Comparison of ENCODE assay signal across 28 mouse cellular contexts in genomic region chr12:37274658-37275019, GRCm38 (mm10). TPM values are rescaled to one million over a fixed set of nuclear protein-coding genes. Genes with fewer than 3 reads are reported as not detected.
DNase-seq lines count a peak whose midpoint lies in the region; ATAC-seq and TF ChIP-seq lines count a peak whose summit lies in the region.
"Had no signal": no experiment of that assay in that cellular context is flagged by ENCODE, and none has a peak within 500 bp of the region (broad histone marks: within the 10 kb centered on the region; RNA-seq: fewer than 3 reads in every experiment).

No protein-coding gene starts in this region.

- no peak overlapping the region for H3K27ac ChIP-seq in midbrain, embryonic 14.5 days (replicated peaks; ENCODE audit: low read depth, low read length)
- no peak overlapping the region for H3K27ac ChIP-seq in midbrain, postnatal 0 days (ENCODE audit: low read depth, low read length)
- H3K27ac ChIP-seq in midbrain, embryonic 16.5 days (ENCODE audit: low read length) = no peak overlapping the region
- H3K27ac ChIP-seq in midbrain, embryonic 11.5 days (ENCODE audit: low read depth, low read length) = no peak overlapping the region
- H3K27ac ChIP-seq in hindbrain, embryonic 11.5 days (ENCODE audit: low read depth, low read length) = no peak overlapping the region
- H3K27ac ChIP-seq: embryonic facial prominence, embryonic 13.5 days; embryonic facial prominence, embryonic 15.5 days; forebrain, embryonic 10.5 days; forebrain, embryonic 12.5 days had no signal

- H3K27me3 ChIP-seq in midbrain, embryonic 14.5 days (ENCODE audit: control insufficient read depth, insufficient read depth, low read length) = no peaks in the 10 kb centered on the region
- no peaks in the 10 kb centered on the region for H3K27me3 ChIP-seq in midbrain, postnatal 0 days (ENCODE audit: insufficient read depth, low read length)
- H3K27me3 ChIP-seq in midbrain, embryonic 16.5 days (ENCODE audit: control insufficient read depth, insufficient read depth, low read depth, low read length) = no peaks in the 10 kb centered on the region
- H3K27me3 ChIP-seq in midbrain, embryonic 11.5 days (ENCODE audit: control insufficient read depth, insufficient read depth, low read length) = no peaks in the 10 kb centered on the region
- H3K27me3 ChIP-seq in hindbrain, embryonic 11.5 days (ENCODE audit: control insufficient read depth, insufficient read depth, low read length) = no peaks in the 10 kb centered on the region
- H3K27me3 ChIP-seq: CH12.LX; embryonic facial prominence, embryonic 13.5 days; embryonic facial prominence, embryonic 15.5 days; forebrain, embryonic 12.5 days had no signal

- no peak overlapping the region for H3K4me3 ChIP-seq in midbrain, embryonic 14.5 days (replicated peaks; ENCODE audit: low read depth, low read length)
- no peak overlapping the region for H3K4me3 ChIP-seq in midbrain, postnatal 0 days (ENCODE audit: low read depth, low read length)
- H3K4me3 ChIP-seq in midbrain, embryonic 16.5 days (ENCODE audit: low read depth, low read length) = no peak overlapping the region
- no peak overlapping the region for H3K4me3 ChIP-seq in midbrain, embryonic 11.5 days (ENCODE audit: low read depth, low read length)
- H3K4me3 ChIP-seq in hindbrain, embryonic 11.5 days (ENCODE audit: low read depth, low read length) = no peak overlapping the region
- H3K4me3 ChIP-seq: embryonic facial prominence, embryonic 13.5 days; embryonic facial prominence, embryonic 15.5 days; erythroblast, embryonic 14.5 days; forebrain, embryonic 10.5 days; forebrain, embryonic 12.5 days had no signal

- WGBS in midbrain, embryonic 14.5 days = 56% methylated on average over 2 of the region's 2 CpGs
- 46% methylated on average over 2 of the region's 2 CpGs for WGBS in midbrain, postnatal 0 days
- WGBS in midbrain, embryonic 16.5 days = 51% methylated on average over 2 of the region's 2 CpGs
- WGBS in midbrain, embryonic 11.5 days = 62% methylated on average over 2 of the region's 2 CpGs
- WGBS in hindbrain, embryonic 11.5 days = 42% methylated on average over 2 of the region's 2 CpGs

- H3K9ac ChIP-seq in midbrain, embryonic 14.5 days (replicated peaks; ENCODE audit: low read length) = no peak overlapping the region
- no peak overlapping the region for H3K9ac ChIP-seq in midbrain, postnatal 0 days (replicated peaks; ENCODE audit: low read length, poor library complexity, severe bottlenecking)
- H3K9ac ChIP-seq in midbrain, embryonic 16.5 days (ENCODE audit: low read depth, low read length) = no peak overlapping the region
- no peak overlapping the region for H3K9ac ChIP-seq in midbrain, embryonic 11.5 days (ENCODE audit: low read length)
- H3K9ac ChIP-seq in hindbrain, embryonic 11.5 days (ENCODE audit: low read depth, low read length) = no peak overlapping the region
- H3K9ac ChIP-seq: embryonic facial prominence, embryonic 13.5 days; embryonic facial prominence, embryonic 15.5 days; forebrain, embryonic 12.5 days had no signal

- H3K36me3 ChIP-seq in midbrain, embryonic 14.5 days (ENCODE audit: control insufficient read depth, insufficient read depth, low read length) = no peaks in the 10 kb centered on the region
- no peaks in the 10 kb centered on the region for H3K36me3 ChIP-seq in midbrain, postnatal 0 days (ENCODE audit: insufficient read depth, low read length)
- H3K36me3 ChIP-seq in midbrain, embryonic 16.5 days (ENCODE audit: control insufficient read depth, insufficient read depth, low read length) = no peaks in the 10 kb centered on the region
- no peaks in the 10 kb centered on the region for H3K36me3 ChIP-seq in midbrain, embryonic 11.5 days (ENCODE audit: control insufficient read depth, insufficient read depth, low read length)
- H3K36me3 ChIP-seq in hindbrain, embryonic 11.5 days (ENCODE audit: control insufficient read depth, insufficient read depth, low read length) = no peaks in the 10 kb centered on the region
- H3K36me3 ChIP-seq: embryonic facial prominence, embryonic 13.5 days; embryonic facial prominence, embryonic 15.5 days; forebrain, embryonic 10.5 days; forebrain, embryonic 12.5 days had no signal

- ATAC-seq in midbrain, embryonic 14.5 days (ENCODE audit: low FRiP score, low TSS enrichment) = no peak
- ATAC-seq in midbrain, postnatal 0 days (ENCODE audit: low FRiP score) = no peak
- peak; percentile 32; the same call in 1 of the 2 replicates for ATAC-seq in midbrain, embryonic 16.5 days
- no peak for ATAC-seq in midbrain, embryonic 11.5 days (ENCODE audit: low FRiP score)
- ATAC-seq in hindbrain, embryonic 11.5 days (ENCODE audit: low FRiP score) = no peak
- ATAC-seq: activated CD4-positive, CD25-positive, alpha-beta regulatory T cell, adult 4 months; CD4-positive, CD25-positive, alpha-beta regulatory T cell, adult 4 months; forebrain, embryonic 14.5 days; forebrain, embryonic 16.5 days had no signal

- no peak overlapping the region for H3K4me2 ChIP-seq in midbrain, embryonic 14.5 days (ENCODE audit: low read length)
- no peak overlapping the region for H3K4me2 ChIP-seq in midbrain, postnatal 0 days (ENCODE audit: low read depth, low read length, poor library complexity, severe bottlenecking)
- no peak overlapping the region for H3K4me2 ChIP-seq in midbrain, embryonic 16.5 days (ENCODE audit: low read length)
- no peak overlapping the region for H3K4me2 ChIP-seq in midbrain, embryonic 11.5 days
- H3K4me2 ChIP-seq in hindbrain, embryonic 11.5 days (replicated peaks; ENCODE audit: low read depth, low read length) = no peak overlapping the region
- H3K4me2 ChIP-seq: embryonic facial prominence, embryonic 13.5 days; embryonic facial prominence, embryonic 15.5 days; forebrain, embryonic 12.5 days had no signal

- no peaks in the 10 kb centered on the region for H3K9me3 ChIP-seq in midbrain, embryonic 14.5 days (ENCODE audit: control insufficient read depth, low read length)
- H3K9me3 ChIP-seq in midbrain, postnatal 0 days (ENCODE audit: low read length) = no peaks in the 10 kb centered on the region
- H3K9me3 ChIP-seq in midbrain, embryonic 16.5 days (replicated peaks; ENCODE audit: control insufficient read depth, low read length, poor library complexity, severe bottlenecking) = no peaks in the 10 kb centered on the region
- H3K9me3 ChIP-seq in midbrain, embryonic 11.5 days (ENCODE audit: control insufficient read depth, low read length) = no peaks in the 10 kb centered on the region
- H3K9me3 ChIP-seq in hindbrain, embryonic 11.5 days (ENCODE audit: control insufficient read depth, low read length) = no peaks in the 10 kb centered on the region
- H3K9me3 ChIP-seq: embryonic facial prominence, embryonic 13.5 days; embryonic facial prominence, embryonic 15.5 days; forebrain, embryonic 10.5 days; forebrain, embryonic 12.5 days had no signal

- DNase-seq in midbrain, embryonic 14.5 days = peak; percentile 29
- DNase-seq in midbrain, postnatal 0 days (ENCODE audit: low spot score) = no peak
- no peak for DNase-seq in midbrain, embryonic 11.5 days (ENCODE audit: low spot score, missing footprints)
- DNase-seq in brain, embryonic 14.5 days (ENCODE audit: low read depth) = peak; percentile 18
- DNase-seq in hindbrain, embryonic 11.5 days (ENCODE audit: low spot score) = no peak
- DNase-seq: adrenal gland, adult 8-10 months; adrenal gland, postnatal 14 days; adrenal gland, postnatal 36 days; B cell, adult 2 months; cerebellum, adult 11 months; cerebellum, adult 18-20 months; cerebellum, adult 8-10 months; cerebellum, adult 9-11 months; cerebellum, postnatal 14 days; cerebellum, postnatal 36 days; embryo, embryonic 11 days had no signal

- no peak for TF ChIP-seq POLR2A in brain, embryonic 14.5 days (IDR thresholded peaks at IDR 0.05; ENCODE audit: borderline replicate concordance, extremely low read depth, insufficient read depth, insufficient read length, poor library complexity, severe bottlenecking)

- TF ChIP-seq CTCF in midbrain, postnatal 0 days (IDR thresholded peaks at IDR 0.05) = no peak
- no peak for TF ChIP-seq CTCF in brain, embryonic 14.5 days (IDR thresholded peaks at IDR 0.05; ENCODE audit: borderline replicate concordance, extremely low read depth, insufficient read depth, insufficient read length)

- H3K4me1 ChIP-seq in midbrain, embryonic 14.5 days (ENCODE audit: control insufficient read depth, insufficient read depth, low read length) = no peaks in the 10 kb centered on the region
- H3K4me1 ChIP-seq in midbrain, postnatal 0 days (ENCODE audit: insufficient read depth, low read length) = no peaks in the 10 kb centered on the region
- H3K4me1 ChIP-seq in midbrain, embryonic 16.5 days (ENCODE audit: control insufficient read depth, insufficient read depth, low read length) = no peaks in the 10 kb centered on the region
- H3K4me1 ChIP-seq in midbrain, embryonic 11.5 days (ENCODE audit: control insufficient read depth, insufficient read depth, low read length) = no peaks in the 10 kb centered on the region
- H3K4me1 ChIP-seq in hindbrain, embryonic 11.5 days (replicated peaks; ENCODE audit: control insufficient read depth, insufficient read depth, low read length) = no peaks in the 10 kb centered on the region
- H3K4me1 ChIP-seq: embryonic facial prominence, embryonic 13.5 days; embryonic facial prominence, embryonic 15.5 days; forebrain, embryonic 12.5 days had no signal

RNA-seq across cellular contexts. Expression of gene Agmo, which starts 33.2 kb away (rescaled TPM):
- polyA plus RNA-seq in midbrain, embryonic 14.5 days (2014; fragmentation: Nextera tagmentation; extraction: Ambion mirVana) = 0.47 and 0.63 TPM in 2 replicates
- total RNA-seq in midbrain, postnatal 0 days (2014; rRNA removed) = 2.0 and 2.5 TPM in 2 replicates
- polyA plus RNA-seq in midbrain, postnatal 0 days (2015; fragmentation: Nextera tagmentation; extraction: Ambion mirVana) = 2.1 and 2.2 TPM in 2 replicates
- 0.63 and 0.79 TPM in 2 replicates for polyA plus RNA-seq in midbrain, embryonic 16.5 days (2015; fragmentation: Nextera tagmentation; extraction: Ambion mirVana)
- 0.36 and 0.77 TPM in 2 replicates for polyA plus RNA-seq in midbrain, embryonic 11.5 days (2014; fragmentation: Nextera tagmentation; extraction: Ambion mirVana)
- 0.16 and 0.25 TPM in 2 replicates for polyA plus RNA-seq in brain, embryonic 14.5 days (2012; rRNA removed)
- 0.33 and 0.71 TPM in 2 replicates for polyA plus RNA-seq in hindbrain, embryonic 11.5 days (2014; fragmentation: Nextera tagmentation; extraction: Ambion mirVana)
- total RNA-seq: ES-E14 had no signal
- polyA plus RNA-seq: erythroblast, embryonic 14.5 days had no signal

Comparison
In these comparisons a context has a peak if more than half of its experiments do, and no peak if none do; other contexts are left out.
1. DNase-seq: peak in midbrain, embryonic 14.5 days (single experiment) and brain, embryonic 14.5 days (single experiment); none in midbrain, postnatal 0 days (single experiment), midbrain, embryonic 11.5 days (single experiment) and hindbrain, embryonic 11.5 days (single experiment).